Mouse (Mus musculus) thymus, adult 2 months (tissue): ENCODE data around the gene Ankrd55.

Source experiments
- CTCF ChIP-seq: fragments of 200-500 bp; IDR thresholded peaks from 2 replicates; pipeline ENCODE4 v1.5.1; 2012; ENCODE audit warnings: mild to moderate bottlenecking, control low read depth, low read length, moderate library complexity, borderline replicate concordance; ENCODE audit not compliant: control insufficient read depth, poor library complexity, insufficient read depth; ENCODE audit errors: extremely low read depth
- POLR2A ChIP-seq: fragments of 200-500 bp; IDR thresholded peaks from 2 replicates; pipeline ENCODE4 v1.6.1; 2012; ENCODE audit warnings: mild to moderate bottlenecking, low read length, control low read depth, moderate library complexity; ENCODE audit not compliant: control insufficient read depth, poor library complexity, insufficient read depth; ENCODE audit errors: extremely low read depth

DNA sequence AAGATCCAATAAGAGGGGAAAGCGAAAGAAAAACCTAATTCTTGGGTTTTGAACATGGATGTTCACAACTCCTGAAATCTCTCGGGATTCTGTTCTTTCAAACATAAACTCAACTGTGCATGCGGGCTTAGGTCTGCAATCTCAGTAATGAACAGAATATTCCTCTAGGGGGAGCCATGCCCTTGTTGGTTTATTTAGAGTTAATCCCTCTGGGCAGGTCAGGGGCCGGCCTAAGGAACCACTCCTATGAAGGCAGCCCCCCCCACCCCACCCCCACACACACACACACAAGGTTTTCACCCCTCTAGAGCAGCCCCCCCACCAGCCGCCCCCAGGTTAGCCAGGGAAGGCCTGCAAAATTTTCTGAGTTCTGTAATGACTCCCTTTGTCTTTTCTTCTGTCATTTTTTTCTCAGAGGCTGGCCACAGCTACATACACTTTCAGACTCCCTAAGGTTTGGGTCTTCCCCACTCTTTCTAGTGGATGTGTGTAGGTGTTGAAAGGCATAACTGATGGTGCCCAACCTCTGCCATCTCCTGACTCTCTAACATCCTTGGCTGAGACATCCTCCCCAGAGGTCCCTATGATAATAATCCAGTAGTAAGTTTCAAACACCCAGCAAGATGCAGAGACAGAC lies 16.2 kb upstream of the Ankrd55 start:
- TF ChIP-seq POLR2A: no peak
- no peak for TF ChIP-seq CTCF
